Mouse (Mus musculus): ENCODE results near the gene Amh.
"Not testable (repeated sequence)": the region's sequence is repeated elsewhere in the genome, so short reads cannot be mapped to it uniquely, and the experiment has no call there.

Amh gene

DNA sequence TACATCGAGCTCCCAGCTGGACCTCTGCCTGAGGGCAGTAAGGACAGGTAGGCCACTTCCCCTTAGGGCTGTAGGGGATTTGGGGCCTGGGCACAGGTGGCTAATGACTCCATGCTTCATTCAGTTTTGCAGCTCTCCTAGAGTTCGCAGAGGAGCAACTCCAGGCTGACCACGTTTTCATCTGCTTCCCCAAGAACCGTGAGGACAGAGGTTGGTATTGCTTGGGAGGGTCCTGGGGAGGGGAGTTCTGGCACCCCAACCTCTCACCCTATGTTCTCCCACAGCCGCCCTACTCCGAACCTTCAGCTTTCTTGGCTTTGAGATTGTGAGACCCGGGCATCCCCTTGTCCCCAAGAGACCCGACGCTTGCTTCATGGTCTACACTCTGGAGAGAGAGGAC lies 23.5 kb downstream of the Amh start:
- DNase-seq (ENCODE audit: low spot score in 2 of 2), result not testable (repeated sequence)

DNA sequence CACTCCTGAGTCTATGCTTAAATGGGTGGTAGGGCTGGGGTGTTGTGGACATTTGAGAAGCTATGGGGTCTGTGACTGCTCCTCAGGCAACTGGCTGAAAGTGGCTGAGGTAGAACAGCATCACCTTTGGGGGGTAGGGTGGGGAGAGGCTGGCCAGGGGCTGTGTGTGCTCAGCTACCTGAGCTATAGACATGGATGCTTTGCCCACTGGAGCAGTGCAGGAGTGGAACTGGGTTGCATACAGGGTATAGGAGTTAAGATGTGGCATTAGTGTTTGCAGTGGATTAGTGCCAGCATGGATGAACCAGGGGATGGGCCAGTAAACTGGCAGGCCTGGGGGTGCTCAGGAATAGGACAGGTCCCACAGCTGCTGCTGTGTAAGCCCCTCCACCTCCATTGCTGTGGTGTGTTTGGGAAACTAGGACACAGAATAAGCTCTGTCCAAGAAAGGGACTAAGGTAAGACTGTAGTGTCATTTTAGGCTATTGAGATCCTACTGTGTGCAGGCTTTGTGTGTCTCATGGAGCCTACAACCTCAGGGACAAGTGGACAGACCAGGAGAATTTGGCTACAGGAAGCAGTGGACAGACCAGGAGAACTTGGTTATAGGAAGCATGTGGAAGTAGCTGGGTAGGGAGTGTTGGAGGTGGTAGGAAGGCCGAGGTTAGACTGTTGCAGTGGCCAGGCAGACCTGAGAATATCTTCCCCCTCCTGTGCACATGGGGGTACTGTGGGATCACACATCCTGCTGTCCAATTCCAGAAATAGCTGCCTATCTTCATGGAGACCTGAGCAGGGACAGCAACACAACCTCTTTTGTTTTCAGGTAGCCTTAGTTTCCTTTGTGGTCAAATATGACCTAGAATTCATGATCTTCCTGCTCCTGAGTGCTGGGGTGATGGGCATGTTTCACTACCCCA lies 24.6 kb downstream of the Amh start:
- no peak for DNase-seq (ENCODE audit: low spot score in 2 of 2)

DNA sequence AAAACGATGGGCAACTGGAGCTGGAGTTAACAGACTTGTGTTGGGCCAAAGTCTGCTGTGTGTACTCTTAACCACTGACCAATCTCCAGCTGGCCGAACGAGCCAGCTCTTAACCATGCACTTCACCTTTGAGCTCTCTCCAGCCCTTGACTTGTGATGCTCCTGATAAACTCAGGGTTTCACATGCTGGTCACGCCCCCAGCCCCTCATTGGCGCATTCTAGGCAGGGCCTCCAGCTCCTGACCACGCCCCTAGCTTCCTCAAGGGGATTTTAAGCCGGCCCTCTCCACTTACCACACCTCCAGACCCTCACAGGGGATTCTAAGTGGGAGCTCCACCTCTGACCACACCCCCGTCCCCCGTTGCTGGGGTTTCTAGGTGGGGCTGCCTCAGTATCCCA lies 26.1 kb downstream of the Amh start:
- no peak for DNase-seq (ENCODE audit: low spot score in 2 of 2)

DNA sequence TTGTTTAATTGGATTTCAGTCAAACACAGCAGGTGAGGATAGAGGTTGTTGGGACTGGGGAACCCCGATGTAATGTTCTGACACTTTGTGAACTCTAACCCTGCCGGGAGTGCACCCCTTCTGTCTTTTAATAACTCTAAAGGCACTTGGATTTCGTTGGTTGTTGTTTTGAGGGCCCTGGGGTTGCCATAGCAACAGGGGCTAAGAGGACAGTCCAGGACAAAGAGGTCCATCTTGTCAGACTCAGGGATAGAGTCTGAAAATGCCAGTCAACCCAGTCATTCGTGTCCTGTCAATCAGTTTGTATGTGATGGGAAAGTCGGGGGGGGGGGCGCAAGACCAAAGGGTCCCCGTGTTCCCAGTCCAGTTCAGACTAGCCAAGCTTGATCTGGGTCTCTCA lies 27.8 kb downstream of the Amh start:
- no peak for DNase-seq (ENCODE audit: low spot score in 2 of 2)

DNA sequence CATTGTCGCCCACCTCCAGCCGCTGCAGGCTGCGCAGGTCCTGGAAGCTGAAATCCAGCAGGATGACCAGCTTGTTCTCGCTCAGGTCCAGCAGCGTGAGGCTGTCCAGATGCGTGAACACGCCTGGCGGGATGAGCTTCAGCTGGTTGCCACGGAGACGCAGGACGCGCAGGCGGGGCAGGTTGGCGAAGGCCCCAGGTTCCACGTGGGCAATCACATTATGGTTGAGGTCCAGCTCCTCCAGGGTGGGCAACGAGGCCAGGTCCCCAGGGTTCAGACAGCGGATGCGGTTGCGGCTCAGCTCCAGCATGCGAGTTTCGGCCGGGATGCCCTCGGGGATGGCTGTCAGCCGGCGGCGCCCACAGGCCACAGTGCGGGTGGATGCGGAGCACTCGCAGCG lies 30.6 kb downstream of the Amh start:
- DNase-seq (ENCODE audit: low spot score in 2 of 2), result no peak

DNA sequence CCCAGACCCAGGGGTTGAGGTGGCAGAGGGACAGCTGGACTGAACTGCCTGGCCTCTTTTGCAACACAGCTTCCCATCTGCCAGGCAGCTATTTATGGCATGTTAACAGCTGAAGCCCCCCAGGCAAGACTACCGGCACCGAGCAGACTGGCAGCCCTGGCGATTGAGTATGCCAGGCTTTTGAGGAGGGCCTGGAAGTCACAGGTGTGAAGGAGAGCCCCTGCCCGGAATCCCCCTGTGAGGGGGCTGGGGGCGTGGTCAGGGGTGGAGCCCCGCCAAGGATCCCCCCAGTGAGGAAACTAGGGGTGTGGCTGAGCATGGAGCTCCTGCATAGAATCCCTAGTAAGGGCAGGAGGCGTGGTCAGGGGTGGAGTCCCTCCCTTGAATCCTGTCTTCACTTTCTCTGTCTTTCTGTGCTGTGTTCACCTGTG lies 31.9 kb downstream of the Amh start:
- no peak for DNase-seq (ENCODE audit: low spot score in 2 of 2)

DNA sequence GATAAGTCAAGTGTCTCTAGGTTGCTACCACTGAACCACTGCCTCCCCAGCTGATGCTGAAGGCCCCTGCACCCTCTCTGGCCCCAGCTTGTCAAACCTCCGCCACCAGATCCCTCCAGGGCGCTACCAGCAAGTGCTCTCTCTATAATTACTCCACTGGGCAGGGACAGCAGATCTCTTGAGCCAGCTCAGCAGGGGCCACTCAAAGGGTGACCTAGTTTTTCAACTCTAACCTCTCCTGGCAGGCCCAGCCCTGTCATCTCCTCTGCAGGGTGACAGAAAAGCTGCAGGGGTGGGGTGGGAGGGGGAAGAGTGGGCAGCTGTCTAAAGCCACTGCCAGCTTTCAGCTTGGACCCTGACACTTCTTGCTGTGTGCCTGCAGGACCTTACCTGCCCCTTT lies 32.8 kb downstream of the Amh start:
- DNase-seq (ENCODE audit: low spot score in 2 of 2), result no peak

DNA sequence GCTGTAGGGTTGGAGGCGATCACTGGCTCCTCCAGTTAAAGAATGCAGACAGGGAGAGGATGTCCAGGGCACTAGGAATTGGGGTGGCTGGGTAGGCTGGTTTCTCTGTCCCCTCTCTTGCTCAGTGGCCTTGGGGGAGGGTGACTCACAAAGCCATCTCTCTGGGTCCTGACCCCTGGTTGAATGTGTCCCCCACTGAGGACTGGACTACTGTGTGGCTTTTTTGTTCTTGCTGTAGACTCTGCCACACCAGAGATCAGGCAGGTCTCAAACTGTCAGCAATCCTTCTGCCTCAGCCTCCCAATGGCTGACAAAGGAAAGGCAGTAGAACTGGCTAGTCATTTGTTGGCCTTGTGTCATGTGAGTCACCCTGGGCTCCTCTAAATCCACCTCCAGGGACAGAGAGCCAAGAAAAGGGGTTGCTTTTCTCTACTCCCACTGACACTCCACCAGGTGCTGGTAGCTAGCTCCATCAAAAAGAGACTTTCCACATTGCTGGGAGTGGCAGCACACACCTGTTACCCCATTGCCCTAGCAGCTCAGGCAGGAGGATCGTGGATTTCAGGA lies 33.4 kb downstream of the Amh start:
- no peak for DNase-seq (ENCODE audit: low spot score in 2 of 2)

DNA sequence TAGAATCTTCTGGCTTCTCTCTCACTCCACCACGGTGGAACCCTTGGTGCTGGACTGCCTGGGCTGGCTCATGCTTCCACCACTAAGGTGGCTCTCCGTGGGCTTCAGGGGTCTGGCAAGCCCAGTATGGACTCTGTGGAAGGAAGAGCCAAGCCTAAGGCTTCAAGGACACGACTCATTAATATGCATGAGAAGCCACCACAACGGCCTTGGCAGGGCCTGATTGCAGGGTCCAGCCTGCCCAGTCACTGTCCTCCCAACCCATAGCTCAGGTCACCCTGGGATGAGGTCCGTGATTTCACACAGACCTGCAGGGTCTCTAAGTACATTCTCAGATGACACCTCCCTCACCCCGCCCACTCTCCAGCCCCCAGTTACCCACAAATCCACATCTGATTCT lies 34.8 kb downstream of the Amh start:
- no peak for DNase-seq (ENCODE audit: low spot score in 2 of 2)

DNA sequence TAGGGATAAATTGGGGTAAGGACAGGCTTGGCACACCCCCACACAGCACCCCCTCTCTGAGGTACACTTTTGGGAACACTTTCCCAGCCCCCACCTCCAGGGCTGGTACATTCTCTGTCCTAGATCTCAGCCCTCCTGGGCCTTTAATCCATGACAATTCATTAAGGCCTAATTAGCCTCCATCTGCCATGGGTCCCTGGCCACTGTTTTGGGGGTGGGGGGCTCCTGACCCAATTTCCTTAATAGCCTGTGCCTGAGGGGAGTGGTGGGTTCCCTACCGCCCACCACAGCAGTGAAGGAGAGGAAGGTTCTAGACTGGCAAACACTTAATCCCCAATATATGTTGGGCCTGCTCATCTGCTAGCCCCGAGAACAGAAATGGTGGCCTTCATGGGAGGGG lies 36.6 kb downstream of the Amh start:
- DNase-seq (ENCODE audit: low spot score in 2 of 2), result no peak

DNA sequence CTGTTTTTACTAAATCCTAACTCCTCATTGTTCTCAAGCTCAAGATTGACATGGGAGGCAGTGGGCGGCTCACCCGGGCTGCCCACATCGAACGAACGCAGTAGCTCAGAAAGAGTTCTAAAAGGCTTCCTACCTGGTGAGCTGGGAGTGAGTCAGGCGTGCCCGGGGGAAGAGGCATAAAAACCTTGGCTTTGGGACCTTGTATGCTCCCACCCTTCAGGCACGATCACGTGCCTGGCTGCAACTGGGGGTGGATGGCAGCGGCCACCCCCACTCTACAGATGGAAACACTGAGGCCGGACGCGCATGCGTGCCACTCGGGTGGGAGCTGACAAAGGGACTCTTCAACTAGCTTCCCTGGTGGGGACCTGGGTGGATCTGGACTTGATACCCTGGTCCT lies 37.3 kb downstream of the Amh start:
- DNase-seq (ENCODE audit: low spot score in 2 of 2), result peak in 1 of 2 experiments; percentile 49

DNA sequence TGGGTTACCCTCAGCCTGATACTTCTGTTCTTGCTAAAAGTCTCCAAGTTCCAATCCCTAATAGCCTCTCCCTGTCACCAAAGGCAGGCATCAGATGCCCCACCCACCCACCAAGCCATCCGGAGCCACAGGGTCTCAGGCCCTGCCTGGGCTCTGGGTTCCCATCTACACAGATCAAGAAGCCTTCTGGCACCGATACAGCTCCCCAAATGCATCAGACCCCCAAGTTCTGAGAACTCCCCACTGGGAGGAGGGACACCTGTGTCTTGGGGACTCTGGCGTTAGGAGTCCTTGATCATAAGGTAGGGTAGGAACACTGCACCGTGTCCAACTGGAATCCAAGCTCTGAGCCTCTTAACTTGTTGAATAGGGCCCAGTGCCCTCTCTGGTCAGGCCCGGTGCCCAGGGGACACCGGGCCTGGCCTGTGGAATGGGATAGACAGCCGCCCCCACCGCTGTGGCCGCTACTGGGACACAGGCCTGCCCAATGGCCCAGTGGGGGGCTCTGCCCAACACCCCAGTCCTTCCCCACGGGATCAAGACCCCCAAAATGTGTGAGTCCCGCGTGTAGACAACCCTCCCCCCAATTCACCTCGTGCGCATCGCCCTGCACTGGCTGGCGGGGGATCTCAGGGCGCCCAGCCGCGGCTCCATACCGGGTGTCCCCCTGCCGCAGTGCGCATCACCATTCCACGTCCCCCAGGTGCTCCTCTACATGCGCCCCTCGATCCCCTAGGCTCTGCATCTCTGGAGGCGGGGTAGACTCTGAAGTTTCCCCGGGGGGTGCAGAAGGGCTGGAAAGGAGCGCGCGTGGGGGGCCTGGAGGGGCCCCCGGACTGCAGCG lies 38.3 kb downstream of the Amh start:
- DNase-seq (ENCODE audit: low spot score in 2 of 2), result no peak

DNA sequence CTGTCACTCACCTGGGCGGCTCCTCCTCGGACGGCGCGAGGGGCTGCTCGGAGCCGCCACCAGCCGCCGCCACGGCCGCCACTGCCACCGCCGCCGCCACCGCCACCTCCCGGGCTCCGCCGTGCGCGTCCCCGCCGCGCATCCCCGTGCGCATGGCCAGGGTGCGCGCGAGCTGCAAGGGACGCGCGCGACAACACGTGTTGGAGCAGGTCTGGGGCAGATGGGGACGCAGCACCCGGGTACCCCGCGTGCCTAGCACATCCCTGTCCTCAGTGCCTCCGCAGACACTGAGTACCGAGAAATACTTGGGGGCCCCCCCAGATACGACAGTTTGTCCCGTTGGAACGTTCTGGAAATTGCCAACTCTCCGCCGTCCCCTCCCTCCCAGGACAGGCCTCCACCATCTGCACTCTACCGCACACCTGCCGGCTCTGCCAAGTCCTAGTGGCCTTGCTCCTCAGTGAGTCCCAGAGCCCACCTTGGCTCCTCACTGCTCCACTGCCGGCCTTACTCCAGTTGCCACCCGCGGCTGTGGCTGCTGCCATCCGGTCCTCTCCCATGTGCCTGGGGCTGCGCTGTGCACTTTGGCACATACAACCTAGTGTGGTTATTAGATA lies 39.0 kb downstream of the Amh start, which contains the start of gene Lingo3:
Gene Lingo3 (minus strand): TSS at position 109 of the 617 bp plus-strand sequence.
- DNase-seq (ENCODE audit: low spot score in 2 of 2), result peak in 1 of 2 experiments; percentile 36

DNA sequence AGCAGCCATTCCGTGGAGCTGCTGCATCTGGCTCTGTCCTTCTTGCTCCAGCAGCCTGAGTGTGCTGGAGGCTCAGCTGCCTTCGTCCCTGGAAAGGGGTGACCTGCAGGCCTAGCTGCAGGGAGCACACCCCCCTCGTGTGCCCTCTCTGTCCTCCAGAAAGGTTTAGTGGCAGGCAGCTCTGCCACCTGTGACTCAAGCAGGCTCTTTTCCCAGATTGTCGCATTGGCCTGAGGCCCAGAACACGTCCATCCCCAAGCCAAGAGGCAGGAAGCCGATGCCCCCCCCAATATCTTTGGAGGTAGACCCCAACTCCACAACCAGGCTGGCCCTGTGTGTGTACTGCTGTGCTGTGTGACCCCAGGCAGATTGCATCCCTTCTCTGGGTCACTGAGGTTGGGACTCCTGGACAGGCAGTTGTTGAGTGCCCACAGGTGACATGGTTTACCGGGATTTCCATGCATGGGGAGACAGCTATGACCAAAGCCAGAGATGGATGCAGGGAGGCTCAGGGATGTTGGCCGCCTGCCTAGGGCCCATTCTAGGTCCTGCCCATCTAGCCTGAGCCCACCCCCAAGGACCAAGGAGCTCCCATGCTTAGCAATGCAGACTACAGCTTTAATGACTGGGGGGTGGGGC lies 40.1 kb downstream of the Amh start:
- DNase-seq (ENCODE audit: low spot score in 2 of 2), result no peak

DNA sequence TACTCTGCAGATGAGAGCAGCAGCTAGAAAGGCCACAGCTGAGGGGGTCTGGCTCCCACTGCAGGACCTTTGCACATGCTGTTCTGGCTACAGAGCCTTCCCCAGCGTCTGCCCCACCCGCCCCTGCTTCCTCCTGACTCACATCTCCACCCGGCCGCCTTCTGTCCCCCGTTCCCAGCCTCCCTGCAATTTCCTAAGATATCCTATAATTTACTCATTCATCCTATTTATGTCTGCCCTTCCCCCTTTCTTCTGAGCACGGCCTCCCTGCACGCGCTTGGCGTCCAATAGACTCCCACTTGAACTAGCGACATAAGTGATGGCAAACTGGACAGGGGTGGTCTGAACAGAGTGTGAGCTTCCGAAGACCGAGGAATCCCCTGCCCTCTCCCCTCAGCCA lies 40.7 kb downstream of the Amh start:
- DNase-seq (ENCODE audit: low spot score in 2 of 2), result no peak

DNA sequence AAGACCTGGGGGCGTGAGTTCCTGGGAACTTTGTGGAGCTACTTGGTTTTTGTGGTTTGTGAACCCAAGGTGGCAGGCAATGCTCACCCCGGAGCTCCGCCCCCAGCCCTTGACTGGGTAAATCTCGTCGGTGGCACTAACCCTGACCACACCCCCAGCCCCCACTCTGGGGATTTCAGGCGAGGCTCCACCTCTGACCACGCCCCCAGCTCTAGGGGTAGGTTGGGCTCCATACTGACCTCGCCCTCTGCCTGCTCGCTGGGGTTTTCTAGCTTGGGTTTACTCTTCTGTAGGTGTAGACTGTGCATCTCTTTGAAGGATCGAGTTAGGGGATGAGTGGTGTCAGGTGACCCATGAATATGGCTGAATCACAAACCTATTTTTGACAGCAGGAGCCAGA lies 43.5 kb downstream of the Amh start:
- no peak for DNase-seq (ENCODE audit: low spot score in 2 of 2)

DNA sequence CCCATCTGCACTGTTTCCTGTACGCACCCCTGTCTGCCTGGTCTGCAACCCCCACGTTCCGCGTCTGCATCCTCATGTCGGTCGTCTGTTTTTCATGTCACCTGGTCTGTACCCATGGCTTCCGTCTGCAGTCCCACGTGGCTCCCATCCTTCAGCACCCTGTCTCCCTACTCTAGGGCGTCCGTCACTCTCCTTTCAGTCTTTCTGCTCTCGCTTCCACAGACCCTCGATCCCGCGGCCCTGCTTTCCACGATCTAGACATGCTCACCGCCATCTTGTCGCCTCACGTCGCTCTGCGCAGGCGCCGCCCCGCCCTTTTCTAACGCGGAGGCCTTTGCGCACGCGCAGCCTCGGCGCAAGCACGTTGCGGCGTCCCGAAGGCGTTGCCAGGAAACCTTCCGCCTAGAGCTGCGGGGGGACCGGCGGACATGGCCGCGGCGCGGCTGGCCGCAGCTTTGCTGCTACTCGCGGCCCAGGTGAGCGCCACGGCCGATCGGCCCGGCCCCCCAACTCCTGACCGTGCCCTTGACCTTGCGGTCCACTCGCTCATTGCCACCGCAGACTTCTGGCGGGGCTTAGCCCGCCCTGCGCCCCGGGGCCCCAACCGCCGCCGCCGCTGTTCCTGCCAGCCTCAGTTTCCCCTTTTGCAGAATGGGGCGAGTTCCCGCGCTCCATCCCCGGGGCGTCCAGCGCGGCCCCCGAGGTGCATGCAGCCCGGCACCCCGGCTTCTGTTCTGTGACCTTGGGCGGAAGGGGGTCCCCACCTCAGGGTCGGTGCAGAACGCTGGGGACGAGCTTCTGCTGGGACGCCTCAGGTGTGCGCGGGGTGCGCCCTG lies 50.1 kb downstream of the Amh start, which contains the start of the genes Lsm7 and Sppl2b:
Gene Lsm7 (minus strand): TSS at position 297 of the 836 bp plus-strand sequence.
Gene Sppl2b (plus strand): TSS at position 363 of the 836 bp plus-strand sequence.
- DNase-seq (ENCODE audit: low spot score in 2 of 2), result peak; percentile 93 to 97

DNA sequence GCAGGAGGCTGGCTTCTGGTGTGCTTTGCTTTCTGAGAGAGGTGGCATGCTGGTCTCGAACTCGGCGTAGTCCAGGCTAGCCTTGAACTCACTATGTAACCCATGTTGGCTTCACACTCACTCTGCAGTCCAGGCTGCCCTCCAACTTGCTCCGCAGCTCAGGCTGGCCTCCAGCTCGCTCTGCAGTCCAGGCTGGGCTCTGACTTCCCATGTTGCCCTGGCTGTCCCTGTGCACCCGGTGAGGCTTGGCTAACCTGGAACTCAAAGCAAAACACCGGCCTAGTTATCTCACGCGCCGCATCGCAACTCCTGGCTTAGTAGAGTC lies 50.7 kb downstream of the Amh start:
- DNase-seq (ENCODE audit: low spot score in 2 of 2), result no peak

DNA sequence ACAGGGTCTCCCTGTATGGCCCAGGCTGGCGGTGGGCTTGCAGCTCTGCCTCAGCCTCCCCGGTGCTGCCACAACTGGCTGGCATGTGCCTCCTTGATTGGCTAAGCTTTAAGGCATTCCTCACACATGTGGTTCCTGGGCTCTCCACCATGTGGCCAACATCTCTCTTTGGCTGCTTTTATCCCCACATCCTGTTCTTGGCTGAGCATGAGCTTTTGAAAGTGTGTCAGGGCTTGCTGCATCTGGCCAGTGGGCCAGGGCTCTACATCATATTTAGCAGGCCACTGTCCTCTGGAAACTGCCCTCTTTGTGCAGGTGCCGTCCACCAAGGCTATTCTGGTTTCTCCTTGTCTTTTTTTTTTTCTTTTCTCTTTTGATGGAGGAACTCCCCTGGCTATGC lies 51.2 kb downstream of the Amh start:
- DNase-seq (ENCODE audit: low spot score in 2 of 2), result no peak

DNA sequence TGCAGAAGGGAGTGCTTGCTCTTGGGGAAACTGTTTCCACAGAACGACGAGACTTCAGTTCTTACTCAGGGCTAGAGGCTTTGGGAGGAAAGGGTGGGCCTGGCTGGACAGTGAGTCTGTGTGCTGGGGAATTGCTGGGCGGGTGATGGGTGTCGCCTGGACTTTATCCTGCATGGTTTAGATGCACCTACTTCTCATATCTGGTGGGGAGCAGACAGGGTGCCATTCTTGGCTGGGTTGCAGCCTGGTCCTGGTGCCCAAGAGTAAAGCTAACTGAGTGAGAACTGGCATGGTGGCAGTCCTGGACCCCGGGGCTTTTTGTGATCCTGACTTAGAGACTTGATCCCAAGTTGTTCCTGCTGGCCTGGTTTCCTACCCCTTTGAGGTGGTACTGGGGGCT lies 51.9 kb downstream of the Amh start:
- DNase-seq (ENCODE audit: low spot score in 2 of 2), result no peak

All from frontal cortex, postnatal 25 days (tissue).